Mouse (Mus musculus): ENCODE measurements at regions not wholly inside any gene's neighbourhood (a gene's known extent, or its start where the extent isn't known, plus 50 kb on each side); places are given as distances from the start of the nearest gene placed in this dataset.

GRCm38 (mm10) chr12:112310661-112311060 is 164.7 kb downstream of the Kif26a start:
- TF ChIP-seq POLR2A (IDR thresholded peaks at IDR 0.05; ENCODE audit: low read depth, low read length) = no peak
- no peak for TF ChIP-seq CTCF (IDR thresholded peaks at IDR 0.05; ENCODE audit: extremely low read depth, insufficient read length, insufficient replicate concordance, low read depth, low read length)
